Mouse (Mus musculus) lung, postnatal 0 days (tissue): ENCODE results near the gene Myrip.

ENCODE experiments used
- CTCF ChIP-seq: IDR thresholded peaks from 2 replicates; pipeline ENCODE4 v1.5.1; 2016; ENCODE audit warnings: antibody characterized with exemption, mild to moderate bottlenecking
- EP300 ChIP-seq: IDR thresholded peaks from 2 replicates; pipeline ENCODE4 v1.6.1; 2016; ENCODE audit warnings: antibody characterized with exemption, mild to moderate bottlenecking, control low read depth

- no peak for TF ChIP-seq CTCF
- TF ChIP-seq EP300, result no peak
Observed at GRCm38 (mm10) chr9:120497983-120498382, 196.7 kb downstream of the Myrip start.
